Mouse (Mus musculus): ENCODE data around the gene Zfp39.

- no peak for TF ChIP-seq POLR2A (IDR thresholded peaks at IDR 0.05; ENCODE audit: borderline replicate concordance, insufficient read depth, low read length)
- TF ChIP-seq CTCF (IDR thresholded peaks at IDR 0.05; ENCODE audit: borderline replicate concordance, insufficient read depth, low read depth, low read length), result no peak
Observed at GRCm38 (mm10) chr11:58894456-58894855, 9.6 kb downstream of the Zfp39 start.
